Mouse (Mus musculus): ENCODE results near the gene Olfr52. TPM values are rescaled to one million over a fixed set of nuclear protein-coding genes. Genes with fewer than 3 reads are reported as not detected.
"Not testable (repeated sequence)": the region's sequence is repeated elsewhere in the genome, so short reads cannot be mapped to it uniquely, and the experiment has no call there.

The Olfr52 gene
- not detected for total RNA-seq (2021)
- long read RNA-seq, experiment 1 = 0 reads
- long read RNA-seq, experiment 2 = 0 reads

- DNase-seq = no peak
Observed at GRCm38 (mm10) chr2:86185583-86185982, at the start of gene Olfr52. Gene Olfr52 (minus strand): TSS chr2:86185683.

- no peak for DNase-seq
Observed at GRCm38 (mm10) chr2:86231301-86231700, 45.8 kb upstream of the Olfr52 start, which contains the start of gene Olfr1047. Gene Olfr1047 (minus strand): TSS chr2:86231401.

- DNase-seq = no peak
Observed at GRCm38 (mm10) chr2:86219214-86219613, 33.7 kb upstream of the Olfr52 start, which contains the start of gene Olfr1046. Gene Olfr1046 (minus strand): TSS chr2:86219314.

- DNase-seq = no peak
Observed at GRCm38 (mm10) chr2:86202909-86203308, 17.4 kb upstream of the Olfr52 start, which contains the start of gene Olfr1045. Gene Olfr1045 (minus strand): TSS chr2:86203009.

GRCm38 (mm10) chr2:86195863-86196262, 10.4 kb upstream of the Olfr52 start:
- DNase-seq = no peak

- no peak for DNase-seq
Observed at GRCm38 (mm10) chr2:86179950-86180349, 5.5 kb downstream of the Olfr52 start.

- no peak for DNase-seq
Observed at GRCm38 (mm10) chr2:86177720-86178119, 7.8 kb downstream of the Olfr52 start, which contains the start of gene Olfr1044. Gene Olfr1044 (minus strand): TSS chr2:86177820.

- DNase-seq = not testable (repeated sequence)
Observed at GRCm38 (mm10) chr2:86175422-86175821, 10.1 kb downstream of the Olfr52 start.

- no peak for DNase-seq
Observed at GRCm38 (mm10) chr2:86167422-86167821, 18.1 kb downstream of the Olfr52 start, which contains the start of gene Olfr1043. Gene Olfr1043 (minus strand): TSS chr2:86167522.

GRCm38 (mm10) chr2:86161738-86162137, 23.7 kb downstream of the Olfr52 start, which contains the start of gene Olfr1042:
Gene Olfr1042 (minus strand): TSS chr2:86161838.
- DNase-seq = no peak

- no peak for DNase-seq
Observed at GRCm38 (mm10) chr2:86146632-86147031, 38.9 kb downstream of the Olfr52 start, which contains the start of gene Olfr1040. Gene Olfr1040 (minus strand): TSS chr2:86146732.

GRCm38 (mm10) chr2:86135828-86136227, 49.7 kb downstream of the Olfr52 start, which contains the start of gene Olfr1039:
Gene Olfr1039 (minus strand): TSS chr2:86135928.
- DNase-seq = no peak

Other genes starting within 250 kb of the Olfr52 start
- not detected for gene Olfr1028, start 235.2 kb downstream of the Olfr52 start, total RNA-seq (2021)
- not detected for gene Olfr1029, start 211.8 kb downstream of the Olfr52 start, total RNA-seq (2021)
- not detected for gene Olfr1030, start 206.4 kb downstream of the Olfr52 start, total RNA-seq (2021)
- not detected for gene Olfr1031, start 195.4 kb downstream of the Olfr52 start, total RNA-seq (2021)
- gene Olfr1032, start 180.1 kb downstream of the Olfr52 start, total RNA-seq (2021) = not detected
- 1 to 10 TPM; 4.8 to 5.8 TPM for gene Olfr1033, start 165.1 kb downstream of the Olfr52 start, total RNA-seq (2021)
- under 1 TPM in 1 of 2 experiments, not detected in 1; 0.33 TPM for gene Olfr1034, start 139.8 kb downstream of the Olfr52 start, total RNA-seq (2021)
- gene Olfr1036, start 111.7 kb downstream of the Olfr52 start, total RNA-seq (2021) = not detected
- gene Olfr1037, start 98.3 kb downstream of the Olfr52 start, total RNA-seq (2021) = not detected
- not detected for gene Olfr1039, start 49.8 kb downstream of the Olfr52 start, total RNA-seq (2021)
- gene Olfr1040, start 39.0 kb downstream of the Olfr52 start, total RNA-seq (2021) = not detected
- not detected for gene Olfr1042, start 23.8 kb downstream of the Olfr52 start, total RNA-seq (2021)
- not detected for gene Olfr1043, start 18.2 kb downstream of the Olfr52 start, total RNA-seq (2021)
- not detected for gene Olfr1044, start 7.9 kb downstream of the Olfr52 start, total RNA-seq (2021)
- gene Olfr1045, start 17.3 kb upstream of the Olfr52 start, total RNA-seq (2021) = not detected
- gene Olfr1046, start 33.6 kb upstream of the Olfr52 start, total RNA-seq (2021) = not detected
- not detected for gene Olfr1047, start 45.7 kb upstream of the Olfr52 start, total RNA-seq (2021)
- gene Olfr1048, start 54.6 kb upstream of the Olfr52 start, total RNA-seq (2021) = not detected
- not detected for gene Olfr1049, start 72.6 kb upstream of the Olfr52 start, total RNA-seq (2021)
- not detected for gene Olfr1051, start 93.4 kb upstream of the Olfr52 start, total RNA-seq (2021)
- not detected for gene Olfr1052, start 106.8 kb upstream of the Olfr52 start, total RNA-seq (2021)
- gene Olfr1053, start 129.6 kb upstream of the Olfr52 start, total RNA-seq (2021) = not detected
- gene Olfr1054, start 149.8 kb upstream of the Olfr52 start, total RNA-seq (2021) = not detected
- gene Olfr1055, start 164.6 kb upstream of the Olfr52 start, total RNA-seq (2021) = not detected
- gene Olfr1056, start 176.8 kb upstream of the Olfr52 start, total RNA-seq (2021) = not detected
- gene Olfr1057, start 192.7 kb upstream of the Olfr52 start, total RNA-seq (2021) = not detected
- not detected for gene Olfr1058, start 202.9 kb upstream of the Olfr52 start, total RNA-seq (2021)
- gene Olfr1061, start 228.4 kb upstream of the Olfr52 start, total RNA-seq (2021) = not detected
- gene Olfr1062, start 241.1 kb upstream of the Olfr52 start, total RNA-seq (2021) = not detected

Data from adrenal gland, postnatal 36 days (tissue).